In the genomic region with DNA sequence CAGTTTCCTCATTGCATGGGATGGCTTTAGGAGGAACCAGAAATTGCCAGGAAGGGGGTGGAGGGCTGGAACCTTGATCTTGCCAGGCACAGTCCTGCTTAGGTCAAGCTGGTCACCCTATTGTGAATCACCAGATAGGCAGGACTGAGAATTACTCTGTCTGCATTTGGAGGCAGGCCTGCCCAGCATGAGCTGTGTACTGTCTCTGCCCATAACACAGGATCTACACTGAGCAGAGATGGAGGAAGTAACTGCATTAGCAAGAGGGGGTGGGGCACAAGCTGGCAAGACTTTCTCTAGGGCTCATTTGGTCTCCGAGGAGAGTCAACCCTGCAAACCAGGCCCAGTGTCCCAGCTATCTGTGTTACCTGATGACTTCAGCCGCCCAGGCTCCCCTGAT, we compare ENCODE assay signal across 41 mouse cellular contexts. TPM values are rescaled to one million over a fixed set of nuclear protein-coding genes. Genes with fewer than 3 reads are reported as not detected.
DNase-seq lines count a peak whose midpoint lies in the region; ATAC-seq and TF ChIP-seq lines count a peak whose summit lies in the region.
"Had no signal": no experiment of that assay in that cellular context is flagged by ENCODE, and none has a peak within 500 bp of the region (broad histone marks: within the 10 kb centered on the region; RNA-seq: fewer than 3 reads in every experiment).

No protein-coding gene starts in this region.

- peak; percentile 35 for DNase-seq in adrenal gland, adult 2 months
- DNase-seq in adrenal gland, postnatal 4 days (ENCODE audit: low spot score in 2 of 2) = no peak
- peak; percentile 10 for DNase-seq in A20 (ENCODE audit: low read depth, low spot score)
- no peak for DNase-seq in left cerebral cortex, postnatal 14 days (ENCODE audit: low spot score in 2 of 2)
- DNase-seq in frontal cortex, postnatal 10 days (ENCODE audit: low spot score in 2 of 2) = no peak
- DNase-seq: adrenal gland, postnatal 14 days; cerebellum, adult 11 months; cerebellum, adult 9-10 months; heart, postnatal 10 days; kidney, adult 2 months; kidney, postnatal 4 days; layer of hippocampus, postnatal 36 days; liver; lung, embryonic 14.5 days; lung, postnatal 14 days; midbrain, embryonic 14.5 days; right cerebral cortex, postnatal 4 days; thymus, adult 18-20 months; thymus, postnatal 25 days had no signal

- intact Hi-C loops in left cerebral cortex, postnatal 14 days (cut with DNase I) = no loop called here

- peaks cover 18% of the 10 kb centered on the region for H3K27me3 ChIP-seq in megakaryocyte, embryonic 14.5 days (replicated peaks)
- H3K27me3 ChIP-seq: heart, embryonic 13.5 days; neural tube, embryonic 15.5 days had no signal

- no peak for ATAC-seq in inflammation-experienced regulatory T-cells, adult 6 months
- ATAC-seq: activated CD4-positive, CD25-positive, alpha-beta regulatory T cell, adult 4 months; CD4-positive, CD25-positive, alpha-beta regulatory T cell, adult 4 months; forebrain, embryonic 16.5 days had no signal

- H3K27ac ChIP-seq in bone marrow macrophage, adult 2 months (ENCODE audit: insufficient read depth, low read depth, low read length) = peak overlapping the region; percentile 70
- H3K27ac ChIP-seq: heart, embryonic 13.5 days; hindbrain, embryonic 14.5 days; kidney, postnatal 0 days; liver, embryonic 14.5 days; neural tube, embryonic 15.5 days; stomach, postnatal 0 days had no signal

- peaks cover 8% of the 10 kb centered on the region for H3K9me3 ChIP-seq in megakaryocyte, embryonic 14.5 days
- H3K9me3 ChIP-seq: heart, embryonic 13.5 days; neural tube, embryonic 15.5 days had no signal

- TF ChIP-seq CTCF in bone marrow macrophage, adult 2 months (IDR thresholded peaks at IDR 0.05; ENCODE audit: low read depth, low read length) = no peak

- peaks cover 24% of the 10 kb centered on the region for H3K4me1 ChIP-seq in bone marrow macrophage, adult 2 months (ENCODE audit: control insufficient read depth, insufficient read depth, low read length)
- H3K4me1 ChIP-seq in megakaryocyte, embryonic 14.5 days = peaks cover 30% of the 10 kb centered on the region
- H3K4me1 ChIP-seq: heart, embryonic 13.5 days; neural tube, embryonic 15.5 days had no signal

- TF ChIP-seq POLR2A in bone marrow macrophage, adult 2 months (IDR thresholded peaks at IDR 0.05; ENCODE audit: borderline replicate concordance, low read depth, low read length) = no peak

- no peaks in the 10 kb centered on the region for H3K36me3 ChIP-seq in megakaryocyte, embryonic 14.5 days (replicated peaks; ENCODE audit: low read length)
- H3K36me3 ChIP-seq: heart, embryonic 13.5 days; neural tube, embryonic 15.5 days had no signal

- H3K4me3 ChIP-seq in bone marrow macrophage, adult 2 months (ENCODE audit: insufficient read depth, low read length) = no peak overlapping the region
- peak overlapping the region; percentile 47 for H3K4me3 ChIP-seq in megakaryocyte, embryonic 14.5 days (replicated peaks)
- H3K4me3 ChIP-seq: erythroblast, embryonic 14.5 days; heart, embryonic 13.5 days; neural tube, embryonic 15.5 days had no signal

RNA-seq across cellular contexts. Expression of gene Saa4, which starts 2.6 kb away (rescaled TPM):
- under 1 TPM in 1 of 2 experiments, not detected in 1; 0.43 TPM for total RNA-seq in adrenal gland, adult 2 months (2021)
- not detected in 2 replicates for polyA plus RNA-seq in adrenal gland, adult 2 months (2012; rRNA removed)
- 1 to 10 TPM in 1 of 2 experiments, not detected in 1; 1.7 TPM for total RNA-seq in adrenal gland, postnatal 4 days (2021)
- polyA plus RNA-seq in bone marrow macrophage, adult 2 months (2012; ENCODE audit: insufficient read depth, insufficient read length, missing spikeins) = not detected in 2 replicates
- not detected in 2 replicates for polyA plus RNA-seq in megakaryocyte, embryonic 14.5 days (2012; ENCODE audit: insufficient read depth, low replicate concordance)
- total RNA-seq in left cerebral cortex, postnatal 14 days (2021) = not detected
- polyA plus RNA-seq in inflammation-experienced regulatory T-cells, adult 6 months (2017; shearing (Covaris generic)) = not detected
- total RNA-seq: common myeloid progenitor, adult 5-6 weeks; gastrocnemius, adult 8-10 months; heart, adult 8-10 months; heart, postnatal 10 days; hematopoietic stem cell, adult 5-6 weeks; layer of hippocampus, postnatal 36 days; monocyte, adult 5-6 weeks had no signal
- polyA plus RNA-seq: activated CD4-positive, CD25-positive, alpha-beta regulatory T cell, adult 4 months; CD4-positive, CD25-positive, alpha-beta regulatory T cell, adult 4 months; embryonic facial prominence, embryonic 14.5 days; erythroblast, embryonic 14.5 days; forebrain, embryonic 11.5 days; forebrain, embryonic 16.5 days; heart, embryonic 13.5 days; hindbrain, embryonic 14.5 days; kidney, adult 2 months; kidney, postnatal 0 days; limb, embryonic 11.5 days; lung, embryonic 14.5 days; midbrain, embryonic 14.5 days; neural tube, embryonic 15.5 days; stomach, postnatal 0 days had no signal

RNA-seq across cellular contexts. Expression of gene Saa1, which starts 7.8 kb away (rescaled TPM):
- not detected for total RNA-seq in adrenal gland, adult 2 months (2021)
- not detected in 2 replicates for polyA plus RNA-seq in adrenal gland, adult 2 months (2012; rRNA removed)
- not detected for total RNA-seq in adrenal gland, postnatal 4 days (2021)
- not detected in 2 replicates for polyA plus RNA-seq in bone marrow macrophage, adult 2 months (2012; ENCODE audit: insufficient read depth, insufficient read length, missing spikeins)
- not detected in 2 replicates for polyA plus RNA-seq in megakaryocyte, embryonic 14.5 days (2012; ENCODE audit: insufficient read depth, low replicate concordance)
- total RNA-seq in left cerebral cortex, postnatal 14 days (2021) = not detected
- polyA plus RNA-seq in inflammation-experienced regulatory T-cells, adult 6 months (2017; shearing (Covaris generic)) = not detected
- total RNA-seq: common myeloid progenitor, adult 5-6 weeks; gastrocnemius, adult 8-10 months; gastrocnemius, postnatal 4 days; heart, adult 8-10 months; heart, postnatal 10 days; hematopoietic stem cell, adult 5-6 weeks; layer of hippocampus, postnatal 36 days; monocyte, adult 5-6 weeks had no signal
- polyA plus RNA-seq: CD4-positive, CD25-positive, alpha-beta regulatory T cell, adult 4 months; embryonic facial prominence, embryonic 14.5 days; erythroblast, embryonic 14.5 days; forebrain, embryonic 11.5 days; forebrain, embryonic 16.5 days; heart, embryonic 13.5 days; hindbrain, embryonic 14.5 days; kidney, adult 2 months; limb, embryonic 11.5 days; liver, embryonic 14.5 days; lung, embryonic 14.5 days; midbrain, embryonic 14.5 days had no signal

RNA-seq across cellular contexts. Expression of gene Saa2, which starts 16.6 kb away (rescaled TPM):
- not detected for total RNA-seq in adrenal gland, adult 2 months (2021)
- not detected in 2 replicates for polyA plus RNA-seq in adrenal gland, adult 2 months (2012; rRNA removed)
- not detected for total RNA-seq in adrenal gland, postnatal 4 days (2021)
- polyA plus RNA-seq in bone marrow macrophage, adult 2 months (2012; ENCODE audit: insufficient read depth, insufficient read length, missing spikeins) = not detected in 2 replicates
- polyA plus RNA-seq in megakaryocyte, embryonic 14.5 days (2012; ENCODE audit: insufficient read depth, low replicate concordance) = not detected in 2 replicates
- total RNA-seq in left cerebral cortex, postnatal 14 days (2021) = not detected
- not detected for polyA plus RNA-seq in inflammation-experienced regulatory T-cells, adult 6 months (2017; shearing (Covaris generic))
- total RNA-seq: common myeloid progenitor, adult 5-6 weeks; gastrocnemius, adult 8-10 months; gastrocnemius, postnatal 4 days; heart, adult 8-10 months; heart, postnatal 10 days; hematopoietic stem cell, adult 5-6 weeks; layer of hippocampus, postnatal 36 days; monocyte, adult 5-6 weeks had no signal
- polyA plus RNA-seq: CD4-positive, CD25-positive, alpha-beta regulatory T cell, adult 4 months; embryonic facial prominence, embryonic 14.5 days; erythroblast, embryonic 14.5 days; forebrain, embryonic 11.5 days; forebrain, embryonic 16.5 days; heart, embryonic 13.5 days; hindbrain, embryonic 14.5 days; kidney, adult 2 months; liver, embryonic 14.5 days; lung, embryonic 14.5 days; midbrain, embryonic 14.5 days; neural tube, embryonic 15.5 days had no signal

RNA-seq across cellular contexts. Expression of gene Saa3, which starts 19.5 kb away (rescaled TPM):
- total RNA-seq in adrenal gland, adult 2 months (2021) = 1 to 10 TPM; 1.0 to 8.9 TPM
- polyA plus RNA-seq in adrenal gland, adult 2 months (2012; rRNA removed) = 0.33 TPM in 1 of 2 replicates, not detected in the other
- total RNA-seq in adrenal gland, postnatal 4 days (2021) = 1 to 10 TPM; 1.1 to 1.2 TPM
- polyA plus RNA-seq in bone marrow macrophage, adult 2 months (2012; ENCODE audit: insufficient read depth, insufficient read length, missing spikeins) = 5.0 and 6.2 TPM in 2 replicates
- polyA plus RNA-seq in megakaryocyte, embryonic 14.5 days (2012; ENCODE audit: insufficient read depth, low replicate concordance) = 99.8 TPM in 1 of 2 replicates, not detected in the other
- total RNA-seq in left cerebral cortex, postnatal 14 days (2021) = not detected
- not detected for polyA plus RNA-seq in inflammation-experienced regulatory T-cells, adult 6 months (2017; shearing (Covaris generic))
- total RNA-seq: common myeloid progenitor, adult 5-6 weeks; gastrocnemius, adult 8-10 months; heart, postnatal 10 days; hematopoietic stem cell, adult 5-6 weeks; layer of hippocampus, postnatal 36 days; monocyte, adult 5-6 weeks had no signal
- polyA plus RNA-seq: activated CD4-positive, CD25-positive, alpha-beta regulatory T cell, adult 4 months; CD4-positive, CD25-positive, alpha-beta regulatory T cell, adult 4 months; erythroblast, embryonic 14.5 days; forebrain, embryonic 11.5 days; heart, embryonic 13.5 days; midbrain, embryonic 14.5 days had no signal

RNA-seq across cellular contexts. Expression of gene Saal1, which starts 24.5 kb away (rescaled TPM):
- total RNA-seq in adrenal gland, adult 2 months (2021) = 1 to 10 TPM; 5.7 to 8.4 TPM
- 3.3 and 4.0 TPM in 2 replicates for polyA plus RNA-seq in adrenal gland, adult 2 months (2012; rRNA removed)
- 10 to 100 TPM; 14.4 to 16.4 TPM for total RNA-seq in adrenal gland, postnatal 4 days (2021)
- 7.9 and 8.1 TPM in 2 replicates for polyA plus RNA-seq in bone marrow macrophage, adult 2 months (2012; ENCODE audit: insufficient read depth, insufficient read length, missing spikeins)
- polyA plus RNA-seq in megakaryocyte, embryonic 14.5 days (2012; ENCODE audit: insufficient read depth, low replicate concordance) = 2.7 TPM in 1 of 2 replicates, not detected in the other
- 1 to 10 TPM; 7.2 to 8.5 TPM for total RNA-seq in left cerebral cortex, postnatal 14 days (2021)
- polyA plus RNA-seq in inflammation-experienced regulatory T-cells, adult 6 months (2017; shearing (Covaris generic)) = 10 to 100 TPM; 17.8 to 22.5 (median 18.4) TPM

Comparison
In these comparisons a context has a peak if more than half of its experiments do, and no peak if none do; other contexts are left out.
1. DNase-seq: peak in adrenal gland, adult 2 months (single experiment) and A20 (single experiment); none in adrenal gland, postnatal 4 days (0 of 2), left cerebral cortex, postnatal 14 days (0 of 2) and frontal cortex, postnatal 10 days (0 of 2).